Mouse (Mus musculus) cerebellum, adult 9-11 months (tissue): ENCODE results near the gene Mfsd1.

Source experiments
- DNase-seq: peaks from one replicate; pipeline ENCODE4 v3.0.0; 2022

The Mfsd1 gene

GRCm38 (mm10) chr3:67643135-67643534, 60.6 kb downstream of the Mfsd1 start:
- DNase-seq: no peak

DNA sequence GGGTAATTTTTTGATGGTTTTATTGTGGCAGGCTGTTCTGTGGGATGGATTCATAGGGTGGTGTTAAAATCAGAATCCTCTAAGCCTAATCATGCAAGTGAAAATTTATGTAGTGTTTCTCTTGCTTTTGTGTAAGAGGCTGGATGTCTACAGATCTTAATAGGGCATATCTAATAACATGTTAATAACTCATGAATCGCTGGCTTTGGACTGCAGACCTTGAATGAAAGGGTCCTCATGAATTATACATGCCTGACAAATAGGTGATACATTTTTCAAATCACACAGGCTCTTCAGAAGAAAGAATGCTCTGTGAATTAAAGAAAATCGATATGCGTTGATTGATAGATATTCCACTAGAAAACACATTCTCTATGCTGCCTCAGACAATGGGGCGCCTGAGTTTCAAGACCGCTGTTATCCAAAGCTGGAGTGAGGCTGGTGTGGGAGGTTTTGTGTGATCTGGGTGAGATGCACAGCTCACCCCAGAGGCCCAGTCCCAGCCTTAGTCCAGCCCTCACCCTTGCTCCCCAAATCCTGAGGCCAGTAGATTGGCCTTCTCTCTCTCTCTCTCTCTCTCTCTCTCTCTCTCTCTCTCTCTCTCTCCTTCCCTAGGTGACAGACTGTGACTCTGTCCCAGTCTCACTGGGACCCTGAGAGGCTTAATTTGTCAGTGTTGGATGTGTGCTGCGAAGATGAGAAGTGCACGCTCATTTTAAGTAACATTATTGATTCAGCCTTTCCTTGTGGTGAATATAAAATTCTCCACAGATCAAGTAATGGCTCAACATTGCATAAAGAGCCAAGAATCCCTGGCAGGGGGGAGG, 63.3 kb downstream of the Mfsd1 start:
- DNase-seq: no peak
